ENCODE assay signal across 9 mouse cellular contexts in the genomic region with DNA sequence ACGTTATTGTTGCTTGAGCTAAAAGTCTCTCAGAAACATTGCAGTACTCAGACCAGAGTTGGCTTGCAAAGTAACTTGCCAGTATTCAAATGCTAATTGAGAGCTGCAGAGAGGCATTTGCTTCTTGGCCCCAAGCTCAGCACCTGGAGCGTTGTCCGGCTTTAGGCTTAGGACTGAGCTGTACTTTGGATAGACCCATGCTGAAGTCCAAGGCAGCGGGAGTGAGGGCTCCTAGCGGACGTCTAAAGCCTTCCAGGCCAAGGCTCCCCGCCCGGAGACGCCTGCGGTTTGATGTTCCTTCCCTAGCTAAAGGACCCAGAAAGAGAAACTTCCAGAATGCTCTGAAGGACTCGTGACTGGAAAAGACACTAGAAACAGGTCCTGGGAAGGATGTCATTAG. TPM values are rescaled to one million over a fixed set of nuclear protein-coding genes. Genes with fewer than 3 reads are reported as not detected.
DNase-seq lines count a peak whose midpoint lies in the region; ATAC-seq and TF ChIP-seq lines count a peak whose summit lies in the region.
"Had no signal": no experiment of that assay in that cellular context is flagged by ENCODE, and none has a peak within 500 bp of the region (broad histone marks: within the 10 kb centered on the region; RNA-seq: fewer than 3 reads in every experiment).

No protein-coding gene starts in this region.

- DNase-seq in heart, adult 2 months = no peak
- peak; percentile 56 for DNase-seq in embryonic facial prominence, embryonic 10.5 days (ENCODE audit: low spot score)
- DNase-seq in kidney, adult 2 months = peak; percentile 53
- no peak for DNase-seq in cerebellum, adult 11 months
- no peak for DNase-seq in c-Kit-positive CD71-positive TER-119-positive erythroid progenitor cells, embryonic 14.5 days (ENCODE audit: low spot score)
- no peak for DNase-seq in layer of hippocampus, adult 18-20 months (ENCODE audit: low spot score in 2 of 2)

- 1% methylated on average over 11 of the region's 11 CpGs for WGBS in heart, embryonic 13.5 days
- WGBS in heart, adult 2 months = 2% methylated on average over 11 of the region's 11 CpGs
- WGBS in embryonic facial prominence, embryonic 10.5 days = 2% methylated on average over 11 of the region's 11 CpGs
- WGBS in kidney, adult 2 months = 4% methylated on average over 11 of the region's 11 CpGs
- WGBS in midbrain, embryonic 13.5 days = 2% methylated on average over 11 of the region's 11 CpGs

- peaks cover 73% of the 10 kb centered on the region for H3K27me3 ChIP-seq in heart, embryonic 13.5 days (replicated peaks)
- H3K27me3 ChIP-seq in heart, adult 2 months (ENCODE audit: control insufficient read depth, insufficient read depth, low read length) = peaks cover 13% of the 10 kb centered on the region
- H3K27me3 ChIP-seq in embryonic facial prominence, embryonic 10.5 days (replicated peaks; ENCODE audit: low read depth, poor library complexity, severe bottlenecking) = peaks cover 68% of the 10 kb centered on the region
- H3K27me3 ChIP-seq in kidney, adult 2 months (replicated peaks; ENCODE audit: control insufficient read depth, insufficient read depth, low read length) = no peaks in the 10 kb centered on the region; the same call in 1 of the 2 replicates
- peaks cover 61% of the 10 kb centered on the region for H3K27me3 ChIP-seq in midbrain, embryonic 13.5 days

- H3K36me3 ChIP-seq in heart, embryonic 13.5 days = no peaks in the 10 kb centered on the region
- no peaks in the 10 kb centered on the region for H3K36me3 ChIP-seq in heart, adult 2 months (ENCODE audit: control insufficient read depth, insufficient read depth, low read length)
- peaks cover under 1% of the 10 kb centered on the region; the same call in 1 of the 2 replicates for H3K36me3 ChIP-seq in embryonic facial prominence, embryonic 10.5 days (replicated peaks)
- no peaks in the 10 kb centered on the region for H3K36me3 ChIP-seq in kidney, adult 2 months (ENCODE audit: control insufficient read depth, insufficient read depth, low read length)
- H3K36me3 ChIP-seq in midbrain, embryonic 13.5 days = peaks cover under 1% of the 10 kb centered on the region; the same call in 1 of the 2 replicates

- TF ChIP-seq CTCF in heart, adult 2 months (IDR thresholded peaks at IDR 0.05) = no peak
- TF ChIP-seq CTCF in kidney, adult 2 months (conservative IDR thresholded peaks at IDR 0.05; ENCODE audit: insufficient read depth, insufficient read length, low read depth, low read length) = no peak; the same call in 1 of the 2 replicates

- no peak for TF ChIP-seq EP300 in heart, adult 2 months (IDR thresholded peaks at IDR 0.05; ENCODE audit: insufficient read depth, low read depth, low read length)

- H3K9ac ChIP-seq in heart, embryonic 13.5 days = no peak overlapping the region
- no peak overlapping the region for H3K9ac ChIP-seq in heart, adult 2 months (ENCODE audit: low read depth, low read length)
- no peak overlapping the region for H3K9ac ChIP-seq in midbrain, embryonic 13.5 days (replicated peaks)

- no peaks in the 10 kb centered on the region for H3K79me2 ChIP-seq in heart, adult 2 months (replicated peaks; ENCODE audit: control insufficient read depth, insufficient read depth, low read length)

- no peak for TF ChIP-seq POLR2A in heart, adult 2 months (IDR thresholded peaks at IDR 0.05; ENCODE audit: insufficient read depth, low read depth, low read length)
- TF ChIP-seq POLR2A in kidney, adult 2 months (IDR thresholded peaks at IDR 0.05; ENCODE audit: low read depth, low read length) = no peak

- peak overlapping the region; percentile 46 for H3K4me3 ChIP-seq in heart, embryonic 13.5 days
- H3K4me3 ChIP-seq in heart, adult 2 months = no peak overlapping the region
- peak overlapping the region; percentile 51; the same call in 1 of the 2 replicates for H3K4me3 ChIP-seq in embryonic facial prominence, embryonic 10.5 days
- H3K4me3 ChIP-seq in kidney, adult 2 months (ENCODE audit: insufficient read depth, low read depth, low read length) = no peak overlapping the region
- H3K4me3 ChIP-seq in midbrain, embryonic 13.5 days (replicated peaks) = no peak overlapping the region

- H3K4me2 ChIP-seq in heart, embryonic 13.5 days = peak overlapping the region; percentile 68
- H3K4me2 ChIP-seq in midbrain, embryonic 13.5 days (replicated peaks) = peak overlapping the region; percentile 53

- H3K4me1 ChIP-seq in heart, embryonic 13.5 days = peaks cover 25% of the 10 kb centered on the region
- H3K4me1 ChIP-seq in heart, adult 2 months (ENCODE audit: control insufficient read depth, insufficient read depth, low read length) = no peaks in the 10 kb centered on the region; the same call in 1 of the 2 replicates
- H3K4me1 ChIP-seq in embryonic facial prominence, embryonic 10.5 days = peaks cover 31% of the 10 kb centered on the region
- 0 out of 2 replicates have a peak, but pooled peaks cover 3% of the 10 kb centered on the region for H3K4me1 ChIP-seq in kidney, adult 2 months (ENCODE audit: control insufficient read depth, insufficient read depth, low read length)
- peaks cover 10% of the 10 kb centered on the region for H3K4me1 ChIP-seq in midbrain, embryonic 13.5 days (replicated peaks)

- H3K27ac ChIP-seq in heart, embryonic 13.5 days (replicated peaks) = no peak overlapping the region
- H3K27ac ChIP-seq in heart, adult 2 months = no peak overlapping the region
- H3K27ac ChIP-seq in embryonic facial prominence, embryonic 10.5 days (replicated peaks) = no peak overlapping the region
- no peak overlapping the region for H3K27ac ChIP-seq in kidney, adult 2 months (ENCODE audit: insufficient read depth, low read depth, low read length)
- H3K27ac ChIP-seq in midbrain, embryonic 13.5 days = no peak overlapping the region

- intact Hi-C loops in heart, adult 2 months (cut with DNase I) = no loop called here

- ATAC-seq in heart, embryonic 13.5 days (ENCODE audit: extremely low read depth, insufficient number of reproducible peaks, low FRiP score, low TSS enrichment) = no peak
- ATAC-seq in midbrain, embryonic 13.5 days = no peak
- ATAC-seq: CD4-positive, CD25-positive, alpha-beta regulatory T cell, adult 4 months had no signal

- H3K9me3 ChIP-seq in heart, embryonic 13.5 days = no peaks in the 10 kb centered on the region
- no peaks in the 10 kb centered on the region for H3K9me3 ChIP-seq in embryonic facial prominence, embryonic 10.5 days
- no peaks in the 10 kb centered on the region for H3K9me3 ChIP-seq in midbrain, embryonic 13.5 days

RNA-seq across cellular contexts. Expression of gene Galr2, which starts 1.4 kb away (rescaled TPM):
- not detected in 2 replicates for polyA plus RNA-seq in heart, embryonic 13.5 days (2015; fragmentation: Nextera tagmentation; extraction: Ambion mirVana)
- not detected for total RNA-seq in heart, adult 2 months (2021)
- 0.18 and 0.32 TPM in 2 replicates for polyA plus RNA-seq in heart, adult 2 months (2012; rRNA removed)
- polyA plus RNA-seq in embryonic facial prominence, embryonic 10.5 days (2016; fragmentation: Nextera tagmentation; extraction: Ambion mirVana) = 0.25 and 0.39 TPM in 2 replicates
- 3.3 and 5.3 TPM in 2 replicates for polyA plus RNA-seq in kidney, adult 2 months (2012; rRNA removed)
- 0.22 and 0.26 TPM in 2 replicates for polyA plus RNA-seq in midbrain, embryonic 13.5 days (2015; fragmentation: Nextera tagmentation; extraction: Ambion mirVana)
- total RNA-seq in layer of hippocampus, adult 18-20 months (2021) = not detected
- polyA plus RNA-seq: CD4-positive, CD25-positive, alpha-beta regulatory T cell, adult 4 months had no signal

RNA-seq across cellular contexts. Expression of gene Srp68, which starts 8.1 kb away (rescaled TPM):
- polyA plus RNA-seq in heart, embryonic 13.5 days (2015; fragmentation: Nextera tagmentation; extraction: Ambion mirVana) = 63.6 and 64.6 TPM in 2 replicates
- 10 to 100 TPM; 61.5 to 71.2 TPM for total RNA-seq in heart, adult 2 months (2021)
- polyA plus RNA-seq in heart, adult 2 months (2012; rRNA removed) = 40.0 and 50.7 TPM in 2 replicates
- polyA plus RNA-seq in embryonic facial prominence, embryonic 10.5 days (2016; fragmentation: Nextera tagmentation; extraction: Ambion mirVana) = 104 TPM in 2 replicates
- polyA plus RNA-seq in kidney, adult 2 months (2012; rRNA removed) = 53.7 and 53.8 TPM in 2 replicates
- polyA plus RNA-seq in midbrain, embryonic 13.5 days (2015; fragmentation: Nextera tagmentation; extraction: Ambion mirVana) = 63.4 and 68.5 TPM in 2 replicates
- total RNA-seq in layer of hippocampus, adult 18-20 months (2021) = 10 to 100 TPM; 69.4 to 71.3 TPM

RNA-seq across cellular contexts. Expression of gene Exoc7, which starts 24.9 kb away (rescaled TPM):
- 45.0 and 46.0 TPM in 2 replicates for polyA plus RNA-seq in heart, embryonic 13.5 days (2015; fragmentation: Nextera tagmentation; extraction: Ambion mirVana)
- 10 to 100 TPM; 43.7 to 44.0 TPM for total RNA-seq in heart, adult 2 months (2021)
- polyA plus RNA-seq in heart, adult 2 months (2012; rRNA removed) = 28.0 and 29.7 TPM in 2 replicates
- polyA plus RNA-seq in embryonic facial prominence, embryonic 10.5 days (2016; fragmentation: Nextera tagmentation; extraction: Ambion mirVana) = 55.4 and 59.7 TPM in 2 replicates
- polyA plus RNA-seq in kidney, adult 2 months (2012; rRNA removed) = 33.2 and 33.5 TPM in 2 replicates
- polyA plus RNA-seq in midbrain, embryonic 13.5 days (2015; fragmentation: Nextera tagmentation; extraction: Ambion mirVana) = 92.0 and 104 TPM in 2 replicates
- 10 to 100 TPM; 69.4 to 85.5 TPM for total RNA-seq in layer of hippocampus, adult 18-20 months (2021)

RNA-seq across cellular contexts. Expression of gene Evpl, which starts 44.2 kb away (rescaled TPM):
- 0.42 and 0.48 TPM in 2 replicates for polyA plus RNA-seq in heart, embryonic 13.5 days (2015; fragmentation: Nextera tagmentation; extraction: Ambion mirVana)
- total RNA-seq in heart, adult 2 months (2021) = under 1 TPM; 0.39 to 0.50 TPM
- polyA plus RNA-seq in heart, adult 2 months (2012; rRNA removed) = 0.15 and 0.29 TPM in 2 replicates
- polyA plus RNA-seq in embryonic facial prominence, embryonic 10.5 days (2016; fragmentation: Nextera tagmentation; extraction: Ambion mirVana) = 1.0 and 1.3 TPM in 2 replicates
- 6.8 and 7.1 TPM in 2 replicates for polyA plus RNA-seq in kidney, adult 2 months (2012; rRNA removed)
- polyA plus RNA-seq in midbrain, embryonic 13.5 days (2015; fragmentation: Nextera tagmentation; extraction: Ambion mirVana) = 0.28 and 0.30 TPM in 2 replicates
- under 1 TPM; 0.61 to 0.74 TPM for total RNA-seq in layer of hippocampus, adult 18-20 months (2021)
- polyA plus RNA-seq: CD4-positive, CD25-positive, alpha-beta regulatory T cell, adult 4 months had no signal

RNA-seq across cellular contexts. Expression of gene Foxj1, which starts 53.1 kb away (rescaled TPM):
- polyA plus RNA-seq in heart, embryonic 13.5 days (2015; fragmentation: Nextera tagmentation; extraction: Ambion mirVana) = 0.09 and 0.14 TPM in 2 replicates
- not detected for total RNA-seq in heart, adult 2 months (2021)
- 5.1 TPM in 1 of 2 replicates, not detected in the other for polyA plus RNA-seq in heart, adult 2 months (2012; rRNA removed)
- 2.3 and 3.3 TPM in 2 replicates for polyA plus RNA-seq in embryonic facial prominence, embryonic 10.5 days (2016; fragmentation: Nextera tagmentation; extraction: Ambion mirVana)
- 0.80 and 1.0 TPM in 2 replicates for polyA plus RNA-seq in kidney, adult 2 months (2012; rRNA removed)
- polyA plus RNA-seq in midbrain, embryonic 13.5 days (2015; fragmentation: Nextera tagmentation; extraction: Ambion mirVana) = 6.2 and 12.4 TPM in 2 replicates
- 1 to 10 TPM; 6.2 to 7.5 TPM for total RNA-seq in layer of hippocampus, adult 18-20 months (2021)
- polyA plus RNA-seq: CD4-positive, CD25-positive, alpha-beta regulatory T cell, adult 4 months had no signal

Comparison
In these comparisons a context has a peak if more than half of its experiments do, and no peak if none do; other contexts are left out.
1. H3K4me3 ChIP-seq: peak in heart, embryonic 13.5 days (single experiment) and embryonic facial prominence, embryonic 10.5 days (single experiment); none in heart, adult 2 months (single experiment), kidney, adult 2 months (single experiment) and midbrain, embryonic 13.5 days (single experiment).
2. DNase-seq: peak in embryonic facial prominence, embryonic 10.5 days (single experiment) and kidney, adult 2 months (single experiment); none in heart, adult 2 months (0 of 2), cerebellum, adult 11 months (single experiment), c-Kit-positive CD71-positive TER-119-positive erythroid progenitor cells, embryonic 14.5 days (single experiment) and layer of hippocampus, adult 18-20 months (0 of 2).